Mouse (Mus musculus) neural tube, embryonic 15.5 days (tissue): Measurements from ENCODE around the gene Anxa1. TPM values are rescaled to one million over a fixed set of nuclear protein-coding genes. Genes with fewer than 3 reads are reported as not detected.

Experiments
- ATAC-seq: fragments of 200-750 bp; cut with Nextera tagmentation; 2 replicates; pipeline ENCODE4 v1.8.0; 2017; ENCODE audit warnings: mild to moderate bottlenecking, moderate TSS enrichment, moderate library complexity; ENCODE audit not compliant: low FRiP score
- H3K27ac ChIP-seq: fragments of 300-500 bp; sonication (generic); replicated peaks from 2 replicates; pipeline ENCODE4 v1.5.1; 2015; ENCODE audit warnings: mild to moderate bottlenecking, inconsistent platforms
- H3K27me3 ChIP-seq: fragments of 300-500 bp; sonication (generic); replicated peaks from 2 replicates; pipeline ENCODE4 v1.6.1; 2015; ENCODE audit warnings: inconsistent platforms
- H3K36me3 ChIP-seq: fragments of 300-500 bp; sonication (generic); 2 replicates; pipeline ENCODE4 v1.6.1; 2015; ENCODE audit warnings: inconsistent platforms
- H3K4me1 ChIP-seq: fragments of 300-500 bp; sonication (generic); 2 replicates; pipeline ENCODE4 v1.6.1; 2015; ENCODE audit warnings: inconsistent platforms
- H3K4me2 ChIP-seq: fragments of 300-500 bp; sonication (generic); 2 replicates; pipeline ENCODE4 v1.6.1; 2015; ENCODE audit warnings: inconsistent platforms, mild to moderate bottlenecking, moderate library complexity
- H3K4me3 ChIP-seq: fragments of 300-500 bp; sonication (generic); replicated peaks from 2 replicates; pipeline ENCODE4 v1.5.1; 2015; ENCODE audit warnings: mild to moderate bottlenecking, inconsistent platforms
- H3K9ac ChIP-seq: fragments of 300-500 bp; sonication (generic); replicated peaks from 2 replicates; pipeline ENCODE4 v1.6.1; 2015; ENCODE audit warnings: mild to moderate bottlenecking, inconsistent platforms
- H3K9me3 ChIP-seq: fragments of 300-500 bp; sonication (generic); replicated peaks from 2 replicates; pipeline ENCODE4 v1.6.1; 2016; ENCODE audit warnings: inconsistent platforms
- WGBS: fragments of 180-500 bp; shearing (Covaris S2); methylation state at CpG from one replicate; pipeline ENCODE4 v1.1.7; 2015; ENCODE audit warnings: mixed read lengths; 5-methylcytosine and 5-hydroxymethylcytosine counted together
- polyA plus RNA-seq: library from polyadenylated mRNA; unstranded; fragments of >200 nt; fragmentation: Nextera tagmentation; extraction: Ambion mirVana; gene quantifications from 2 replicates; pipeline ENCODE4 v1.2.1, GENCODE M21; 2015

The Anxa1 gene
- polyA plus RNA-seq, 1 experiment from 2014 or later = 8.5 TPM

DNA sequence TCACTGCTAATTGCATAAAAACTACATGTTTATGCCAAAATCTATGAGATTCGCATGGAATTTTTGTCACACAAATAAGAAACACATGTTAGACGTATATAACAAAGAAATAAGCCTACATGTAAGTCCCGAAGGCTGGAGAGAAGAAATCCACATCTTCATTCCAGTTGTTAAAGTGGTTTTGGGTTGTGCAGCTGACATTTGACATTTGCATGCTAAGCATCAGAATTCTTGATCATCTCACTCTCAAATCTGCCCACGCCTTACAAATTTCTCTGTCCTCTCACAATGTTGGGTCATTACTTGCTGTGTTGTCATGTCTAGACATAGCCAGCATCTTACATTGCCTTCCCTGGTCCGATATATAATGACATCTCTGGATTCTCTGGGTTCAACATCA lies 24.2 kb downstream of the Anxa1 start:
- 89% methylated on average over 5 of the region's 5 CpGs for WGBS
- Histone ChIP-seq H3K9ac (no peak overlapping the region), H3K27ac (no peak overlapping the region), H3K4me2 (no peak overlapping the region), H3K36me3 (no peaks in the 10 kb centered on the region), H3K27me3 (no peaks in the 10 kb centered on the region), H3K9me3 (no peaks in the 10 kb centered on the region), H3K4me3 (no peak overlapping the region), H3K4me1 (no peaks in the 10 kb centered on the region)
- ATAC-seq = no peak

- Histone ChIP-seq H3K9ac (no peak overlapping the region), H3K27ac (no peak overlapping the region), H3K27me3 (0 out of 2 replicates have a peak, but pooled peaks cover 3% of the 10 kb centered on the region), H3K36me3 (no peaks in the 10 kb centered on the region), H3K9me3 (no peaks in the 10 kb centered on the region), H3K4me3 (no peak overlapping the region), H3K4me2 (no peak overlapping the region), H3K4me1 (no peaks in the 10 kb centered on the region)
- no peak for ATAC-seq
- 89% methylated on average over 2 of the region's 2 CpGs for WGBS
Observed at GRCm38 (mm10) chr19:20366010-20366409, 24.7 kb downstream of the Anxa1 start.

DNA sequence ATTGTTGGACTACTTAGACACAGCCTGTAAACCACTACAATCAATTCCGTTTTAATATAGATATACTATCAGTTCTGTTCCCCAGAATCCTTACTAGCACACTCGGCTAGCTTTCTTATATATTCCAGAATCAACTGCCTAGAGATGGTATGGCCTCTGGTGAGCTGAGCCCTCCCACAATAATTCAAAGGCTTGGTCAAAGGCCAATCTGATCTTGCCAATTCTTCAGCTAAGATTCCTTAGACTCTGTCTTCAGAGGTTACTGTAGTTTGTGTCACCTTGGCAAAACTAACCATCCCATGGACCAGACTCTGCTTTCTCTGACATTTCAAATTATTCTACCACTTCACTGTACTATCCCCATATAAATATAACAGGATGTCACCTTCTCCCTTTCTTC lies 25.4 kb downstream of the Anxa1 start:
- H3K36me3 ChIP-seq = no peaks in the 10 kb centered on the region
- no peaks in the 10 kb centered on the region for H3K9me3 ChIP-seq
- ATAC-seq = no peak
- no peak overlapping the region for H3K4me3 ChIP-seq
- H3K27ac ChIP-seq = no peak overlapping the region
- 87% methylated on average over 2 of the region's 2 CpGs for WGBS
- H3K4me1 ChIP-seq = no peaks in the 10 kb centered on the region
- H3K27me3 ChIP-seq = 0 out of 2 replicates have a peak, but pooled peaks cover 3% of the 10 kb centered on the region
- no peak overlapping the region for H3K4me2 ChIP-seq
- H3K9ac ChIP-seq = no peak overlapping the region

- no peak for ATAC-seq
- Histone ChIP-seq H3K36me3 (no peaks in the 10 kb centered on the region), H3K9ac (no peak overlapping the region), H3K4me1 (no peaks in the 10 kb centered on the region), H3K4me2 (no peak overlapping the region), H3K9me3 (no peaks in the 10 kb centered on the region), H3K4me3 (no peak overlapping the region), H3K27me3 (0 out of 2 replicates have a peak, but pooled peaks cover 3% of the 10 kb centered on the region), H3K27ac (no peak overlapping the region)
- 91% methylated on average over 13 of the region's 13 CpGs for WGBS
Observed at GRCm38 (mm10) chr19:20364931-20365330, 25.8 kb downstream of the Anxa1 start.

DNA sequence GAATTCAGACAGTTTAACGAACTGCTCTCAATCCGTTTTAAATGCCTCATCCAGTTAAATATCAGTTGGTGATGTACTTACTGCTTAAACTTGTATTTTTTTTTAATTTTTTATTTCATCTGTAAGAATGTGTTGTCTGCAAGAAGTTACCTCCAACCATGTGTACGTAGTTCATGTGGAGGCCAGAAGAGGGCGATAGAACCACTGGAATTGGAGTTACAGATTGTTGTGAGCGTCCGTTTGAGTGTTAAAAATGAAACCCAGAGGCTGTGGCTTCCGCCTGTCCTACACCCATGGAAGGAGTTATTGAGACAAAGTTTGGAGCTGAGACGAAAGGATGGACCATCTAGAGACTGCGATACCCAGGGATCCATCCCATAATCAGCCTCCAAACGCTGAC lies 27.5 kb downstream of the Anxa1 start:
- H3K9me3 ChIP-seq = no peaks in the 10 kb centered on the region
- 0 out of 2 replicates have a peak, but pooled peaks cover 3% of the 10 kb centered on the region for H3K27me3 ChIP-seq
- 76% methylated on average over 10 of the region's 10 CpGs for WGBS
- H3K4me3 ChIP-seq = no peak overlapping the region
- H3K27ac ChIP-seq = no peak overlapping the region
- no peak for ATAC-seq
- no peaks in the 10 kb centered on the region for H3K4me1 ChIP-seq
- H3K9ac ChIP-seq = no peak overlapping the region
- H3K4me2 ChIP-seq = no peak overlapping the region
- H3K36me3 ChIP-seq = no peaks in the 10 kb centered on the region

DNA sequence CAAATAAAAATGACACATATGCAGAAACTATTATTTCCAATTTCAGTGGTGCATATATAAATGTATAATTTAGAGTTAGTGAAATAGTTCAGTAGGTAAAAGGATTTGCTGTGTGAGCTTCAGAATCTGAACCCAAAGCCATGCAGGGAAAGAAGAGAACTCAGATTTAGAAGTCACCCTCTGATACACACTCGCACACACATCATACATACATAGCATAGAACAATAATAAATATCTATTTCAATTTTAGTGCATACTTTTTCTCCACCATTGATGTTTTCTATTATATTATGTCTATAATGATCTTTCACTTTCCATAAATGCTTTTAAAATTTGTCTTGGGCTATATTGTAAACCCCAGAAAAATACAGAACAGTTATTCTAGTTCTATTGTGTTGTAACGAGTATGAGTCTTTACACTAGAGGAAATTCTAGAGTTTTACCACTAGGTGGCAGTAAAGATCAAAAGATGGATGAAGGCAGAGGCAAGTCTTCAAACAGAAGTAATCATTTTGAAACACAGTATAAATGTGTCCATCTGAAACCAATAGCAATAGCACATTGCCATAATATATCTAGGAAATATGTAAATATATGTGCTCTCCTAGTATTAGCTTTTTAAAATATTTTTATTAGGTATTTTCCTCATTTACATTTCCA lies 28.7 kb downstream of the Anxa1 start:
- H3K9me3 ChIP-seq = no peaks in the 10 kb centered on the region
- ATAC-seq = peak; percentile 57; the same call in 1 of the 2 replicates
- no peak overlapping the region for H3K27ac ChIP-seq
- no peaks in the 10 kb centered on the region for H3K36me3 ChIP-seq
- 0 out of 2 replicates have a peak, but pooled peaks cover 3% of the 10 kb centered on the region for H3K27me3 ChIP-seq
- WGBS = 49% methylated on average over 2 of the region's 2 CpGs
- H3K4me1 ChIP-seq = no peaks in the 10 kb centered on the region
- H3K4me2 ChIP-seq = no peak overlapping the region
- no peak overlapping the region for H3K4me3 ChIP-seq
- H3K9ac ChIP-seq = no peak overlapping the region

DNA sequence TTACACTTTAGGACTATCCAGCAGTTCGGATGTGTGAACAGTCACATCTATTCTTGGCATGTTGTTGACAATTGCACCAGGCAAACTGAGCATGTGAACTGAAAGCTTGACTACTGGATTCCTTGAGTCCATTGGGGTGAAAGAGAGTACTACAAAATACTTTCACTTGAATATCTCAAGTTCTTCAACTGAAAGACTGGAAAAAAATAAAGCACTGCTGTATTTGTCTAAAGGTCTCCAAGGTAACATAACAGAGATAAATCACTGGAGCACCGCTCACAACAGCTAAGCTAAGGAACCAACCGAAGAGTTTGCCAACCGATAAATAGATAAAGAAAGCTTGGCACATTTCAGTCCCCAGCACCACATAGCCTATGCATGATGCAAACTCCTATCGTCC lies 32.1 kb downstream of the Anxa1 start:
- WGBS = 79% methylated on average over 5 of the region's 5 CpGs
- no peak overlapping the region for H3K4me2 ChIP-seq
- no peaks in the 10 kb centered on the region for H3K4me1 ChIP-seq
- H3K4me3 ChIP-seq = no peak overlapping the region
- H3K27me3 ChIP-seq = 0 out of 2 replicates have a peak, but pooled peaks cover 3% of the 10 kb centered on the region
- no peaks in the 10 kb centered on the region for H3K36me3 ChIP-seq
- ATAC-seq = no peak
- no peak overlapping the region for H3K9ac ChIP-seq
- H3K27ac ChIP-seq = no peak overlapping the region
- H3K9me3 ChIP-seq = no peaks in the 10 kb centered on the region

- peaks cover 9% of the 10 kb centered on the region for H3K4me1 ChIP-seq
- H3K27me3 ChIP-seq = no peaks in the 10 kb centered on the region
- no peak overlapping the region for H3K4me2 ChIP-seq
- no peak overlapping the region for H3K9ac ChIP-seq
- ATAC-seq = peak; percentile 74
- 9% methylated on average over 8 of the region's 8 CpGs for WGBS
- no peaks in the 10 kb centered on the region for H3K36me3 ChIP-seq
- no peak overlapping the region for H3K27ac ChIP-seq
- H3K4me3 ChIP-seq = no peak overlapping the region
- H3K9me3 ChIP-seq = no peaks in the 10 kb centered on the region
Observed at GRCm38 (mm10) chr19:20345317-20345917, 45.3 kb downstream of the Anxa1 start.

DNA sequence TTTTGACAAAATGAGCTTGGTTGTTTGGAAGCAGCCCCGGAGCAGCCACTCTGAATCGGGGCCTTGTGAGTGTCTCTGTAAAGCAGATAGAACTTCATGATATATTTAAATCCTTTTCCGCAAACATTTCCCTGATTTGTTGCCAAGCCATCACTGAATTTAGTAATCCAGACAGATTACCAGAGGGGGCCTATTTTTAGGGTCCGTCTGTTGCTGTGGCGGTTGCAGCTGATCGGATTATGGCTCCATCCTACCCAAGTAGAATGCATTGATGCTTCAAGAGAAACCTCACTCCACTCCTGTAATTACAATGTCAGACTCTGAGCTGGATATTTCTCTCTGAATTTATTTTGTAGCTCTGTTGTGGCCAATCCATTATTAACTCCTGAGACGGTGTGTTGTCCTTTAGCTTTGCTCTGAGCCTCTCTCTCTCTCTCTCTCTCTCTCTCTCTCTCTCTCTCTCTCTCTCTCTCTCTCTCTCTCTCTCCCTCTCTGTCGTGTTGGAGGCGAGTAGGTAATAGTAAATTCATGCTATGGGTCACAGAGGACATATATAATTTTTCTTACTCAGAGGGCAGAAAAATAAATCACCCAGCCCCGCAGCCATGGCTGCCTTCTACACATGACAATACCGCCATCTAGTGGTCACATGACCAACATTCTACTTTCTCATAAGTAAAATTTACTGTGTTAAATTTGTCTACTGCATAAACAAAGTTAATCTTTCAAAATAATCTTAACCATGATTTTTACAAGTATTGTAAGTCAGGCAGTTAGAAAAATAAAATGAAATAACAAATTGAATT lies 46.0 kb downstream of the Anxa1 start:
- peak overlapping the region; percentile 64; the same call in 1 of the 2 replicates for H3K27ac ChIP-seq
- peak; percentile 93 for ATAC-seq
- H3K9me3 ChIP-seq = no peaks in the 10 kb centered on the region
- H3K9ac ChIP-seq = no peak overlapping the region
- H3K4me3 ChIP-seq = no peak overlapping the region
- H3K27me3 ChIP-seq = no peaks in the 10 kb centered on the region
- peaks cover 9% of the 10 kb centered on the region for H3K4me1 ChIP-seq
- no peaks in the 10 kb centered on the region for H3K36me3 ChIP-seq
- peak overlapping the region; percentile 39 for H3K4me2 ChIP-seq
- 21% methylated on average over 11 of the region's 11 CpGs for WGBS

DNA sequence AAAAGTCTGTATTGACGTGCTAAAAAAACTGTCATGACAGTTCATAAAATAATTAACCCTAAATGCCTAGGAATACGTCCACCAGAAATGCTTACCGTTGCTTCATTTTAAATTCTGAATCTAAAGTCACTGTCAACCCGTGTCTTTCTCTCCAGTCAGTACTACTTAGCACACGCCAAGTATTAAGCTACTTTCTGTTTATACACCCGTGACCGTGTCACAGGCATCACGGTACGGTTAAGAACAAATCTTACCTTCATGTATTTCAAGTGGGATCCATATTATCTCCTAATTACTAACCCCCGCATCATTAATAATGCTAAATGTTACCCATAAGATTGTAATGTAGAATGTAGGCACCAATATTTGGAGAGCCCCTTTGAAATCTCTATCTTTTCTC lies 46.7 kb downstream of the Anxa1 start:
- H3K4me3 ChIP-seq = no peak overlapping the region
- H3K27ac ChIP-seq = peak overlapping the region; percentile 64; the same call in 1 of the 2 replicates
- ATAC-seq = no peak
- 68% methylated on average over 10 of the region's 10 CpGs for WGBS
- no peaks in the 10 kb centered on the region for H3K9me3 ChIP-seq
- no peak overlapping the region for H3K9ac ChIP-seq
- peaks cover 9% of the 10 kb centered on the region for H3K4me1 ChIP-seq
- H3K27me3 ChIP-seq = no peaks in the 10 kb centered on the region
- H3K4me2 ChIP-seq = peak overlapping the region; percentile 39
- H3K36me3 ChIP-seq = no peaks in the 10 kb centered on the region
